Mouse (Mus musculus): ENCODE data around the gene Gdap2. TPM values are rescaled to one million over a fixed set of nuclear protein-coding genes. Genes with fewer than 3 reads are reported as not detected.

Gdap2 gene
- total RNA-seq, 2 experiments from 2014 or later = 5.6 to 6.4 TPM

DNA sequence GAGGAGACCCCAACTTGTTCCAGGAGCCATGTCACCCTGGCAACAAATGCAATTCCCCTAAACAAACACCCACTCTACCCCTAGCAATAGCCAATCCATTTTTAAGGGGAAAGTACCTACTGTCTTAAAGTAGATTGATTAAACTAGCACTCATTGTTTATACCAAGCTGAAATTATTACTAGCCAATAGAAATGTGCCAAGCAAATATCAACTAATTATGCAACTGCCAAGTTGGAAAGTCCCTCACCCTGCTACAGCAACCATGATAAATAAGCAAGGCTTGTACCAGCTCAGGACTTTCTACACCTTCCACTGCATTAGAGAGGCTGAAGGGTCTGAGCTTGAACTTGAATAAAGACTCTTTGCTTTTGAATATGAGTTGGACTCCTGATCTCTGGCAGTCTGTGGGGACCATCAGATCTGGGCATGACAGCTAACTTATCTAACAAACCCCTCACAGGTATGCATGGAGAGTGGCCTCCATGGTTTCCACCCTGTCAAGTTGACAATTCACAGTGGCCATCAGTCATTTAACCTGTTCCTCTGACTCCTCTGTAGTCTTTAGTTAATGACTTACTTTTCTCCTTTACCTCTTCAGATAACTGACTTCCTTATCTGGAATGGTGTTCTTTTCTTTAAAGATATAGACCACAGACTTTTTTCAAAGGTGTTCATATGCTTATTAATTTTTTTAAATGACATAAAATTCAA, 74.7 kb downstream of the Gdap2 start:
- intact Hi-C loops (cut with DNase I) = no loop called here
- no peak for DNase-seq

GRCm38 (mm10) chr3:100242230-100242629, 80.0 kb downstream of the Gdap2 start:
- intact Hi-C loops (cut with DNase I) = no loop called here

GRCm38 (mm10) chr3:100246286-100246825, 84.2 kb downstream of the Gdap2 start:
- peak in 1 of 2 experiments; percentile 25 for DNase-seq

More at GRCm38 (mm10) chr3:100242230-100242629, 80.0 kb downstream of the Gdap2 start:
- no peak for DNase-seq

More at GRCm38 (mm10) chr3:100246286-100246825, 84.2 kb downstream of the Gdap2 start:
- intact Hi-C loops (cut with DNase I) = no loop called here

Other genes with a start within 250 kb of the Gdap2 start
- gene Wdr3, start within 50 bp of the Gdap2 start, total RNA-seq (2021) = 1 to 10 TPM; 7.1 to 9.8 TPM